Mouse (Mus musculus) embryo, embryonic 10 days (tissue): ENCODE measurements around the gene Nxt1.
A peak's percentile ranks its signal among the peaks of the same experiment; 100 is the strongest.

Experiments
- DNase-seq: peaks from one replicate; pipeline ENCODE4 v3.0.0-alpha.2; 2015; ENCODE audit warnings: low spot score

The Nxt1 gene

GRCm38 (mm10) chr2:148689444-148690140, 17.2 kb downstream of the Nxt1 start:
- DNase-seq, result no peak

- DNase-seq, result no peak
Observed at GRCm38 (mm10) chr2:148690291-148690690, 17.9 kb downstream of the Nxt1 start.

GRCm38 (mm10) chr2:148690781-148691180, 18.4 kb downstream of the Nxt1 start:
- no peak for DNase-seq

- DNase-seq, result no peak
Observed at GRCm38 (mm10) chr2:148698571-148698970, 26.2 kb downstream of the Nxt1 start.

- DNase-seq, result peak; percentile 60
Observed at GRCm38 (mm10) chr2:148706409-148707201, 34.2 kb downstream of the Nxt1 start.

- no peak for DNase-seq
Observed at GRCm38 (mm10) chr2:148707202-148707530, 34.8 kb downstream of the Nxt1 start.

GRCm38 (mm10) chr2:148712326-148712725, 39.9 kb downstream of the Nxt1 start:
- no peak for DNase-seq

DNA sequence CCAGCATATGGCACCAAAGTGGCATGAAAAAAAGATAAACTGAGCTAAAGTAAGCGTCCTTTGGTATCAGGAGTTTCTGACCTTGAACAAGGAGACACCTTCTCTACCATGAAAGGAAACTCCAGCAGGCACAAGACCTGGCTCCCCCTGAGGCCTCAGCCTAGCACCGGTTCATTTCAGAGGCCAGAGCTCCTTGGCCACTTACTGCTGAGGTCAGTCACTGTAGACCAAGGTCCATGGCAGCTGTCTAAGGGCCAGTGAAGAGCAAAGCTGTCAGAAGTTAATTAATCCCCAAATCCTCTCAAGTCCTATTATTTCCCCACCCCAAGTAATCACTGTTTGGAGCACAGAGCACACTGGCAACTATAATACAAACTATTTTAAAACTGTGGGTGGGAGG, 44.7 kb downstream of the Nxt1 start:
- DNase-seq, result no peak

DNA sequence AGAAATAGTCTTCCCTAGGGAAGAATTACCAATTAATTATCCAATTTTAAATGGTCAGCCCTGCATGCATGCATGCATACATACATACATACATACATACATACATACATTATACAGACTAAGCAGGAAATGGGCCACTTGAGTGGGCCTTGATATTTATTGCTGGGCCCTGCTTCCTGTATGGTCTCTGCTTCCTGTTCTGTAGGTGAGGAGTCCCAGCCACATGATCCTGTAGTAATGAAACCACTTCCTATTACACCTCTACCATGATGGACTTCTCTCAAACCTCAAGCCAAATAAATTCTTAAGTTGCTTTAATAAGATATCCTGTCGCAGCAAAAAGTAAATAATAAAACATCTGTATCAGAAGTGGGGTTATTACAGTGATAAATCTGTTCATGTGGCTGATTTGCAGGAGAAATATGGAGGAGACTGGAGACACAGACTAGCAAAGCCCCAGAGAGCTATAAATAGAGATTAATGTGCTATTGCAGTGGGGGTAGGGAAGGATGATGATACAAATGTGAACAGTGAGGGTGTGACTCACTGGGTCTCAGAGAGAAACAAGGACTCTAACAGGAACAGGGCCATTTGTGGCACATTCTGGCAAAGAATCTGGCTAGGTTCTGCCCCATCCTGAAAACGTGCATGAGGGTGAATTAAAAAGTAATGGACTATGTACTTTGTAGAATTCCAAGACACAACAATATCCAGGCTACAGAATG, 47.0 kb downstream of the Nxt1 start:
- DNase-seq, result no peak
